Mouse (Mus musculus) c-Kit-positive CD71-positive TER-119-negative erythroid progenitor cells, embryonic 14.5 days (primary cell): ENCODE results near the gene Kcnip1.

ENCODE experiments used
- DNase-seq: peaks from one replicate; pipeline ENCODE4 v3.0.0-alpha.2; 2013; ENCODE audit warnings: low read depth

Gene Kcnip1

DNA sequence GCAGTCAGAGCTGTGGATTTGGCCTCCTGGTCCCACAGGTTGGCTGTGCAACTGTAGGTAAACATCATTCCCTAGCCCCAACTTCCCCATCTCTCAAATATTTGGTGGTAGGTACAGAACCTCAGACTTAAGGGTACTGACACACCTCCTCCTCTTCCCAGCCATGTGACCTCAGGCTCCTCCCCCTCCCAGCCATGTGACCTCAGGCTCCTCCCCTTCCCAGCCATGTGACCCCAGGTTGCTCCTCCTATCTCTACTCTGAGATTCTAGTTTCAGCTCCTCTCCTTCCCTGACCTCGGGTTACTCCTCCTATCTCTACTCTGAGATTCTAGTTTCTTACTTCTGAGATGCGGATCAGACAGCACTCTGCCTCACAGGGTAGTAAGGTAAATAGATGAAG lies 163.2 kb downstream of the Kcnip1 start:
- no peak for DNase-seq

DNA sequence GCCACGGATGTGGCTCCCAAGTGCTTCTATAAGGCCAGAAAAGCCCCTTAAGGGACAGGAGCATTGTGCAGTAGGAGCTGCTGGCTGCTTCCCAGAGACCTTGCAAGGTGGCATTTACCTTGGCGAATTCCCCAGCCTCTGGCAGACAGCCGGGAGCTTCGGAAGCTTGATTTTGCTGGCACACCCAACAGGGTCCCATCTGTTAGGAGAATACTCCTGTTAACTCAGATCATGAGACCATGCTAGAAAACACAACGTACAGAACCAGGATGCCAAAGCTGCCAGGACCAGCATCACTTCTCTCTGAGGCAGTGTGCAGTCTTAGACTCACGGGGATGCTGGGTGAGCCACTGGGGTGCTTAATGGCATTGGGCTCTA lies 165.1 kb downstream of the Kcnip1 start:
- no peak for DNase-seq

DNA sequence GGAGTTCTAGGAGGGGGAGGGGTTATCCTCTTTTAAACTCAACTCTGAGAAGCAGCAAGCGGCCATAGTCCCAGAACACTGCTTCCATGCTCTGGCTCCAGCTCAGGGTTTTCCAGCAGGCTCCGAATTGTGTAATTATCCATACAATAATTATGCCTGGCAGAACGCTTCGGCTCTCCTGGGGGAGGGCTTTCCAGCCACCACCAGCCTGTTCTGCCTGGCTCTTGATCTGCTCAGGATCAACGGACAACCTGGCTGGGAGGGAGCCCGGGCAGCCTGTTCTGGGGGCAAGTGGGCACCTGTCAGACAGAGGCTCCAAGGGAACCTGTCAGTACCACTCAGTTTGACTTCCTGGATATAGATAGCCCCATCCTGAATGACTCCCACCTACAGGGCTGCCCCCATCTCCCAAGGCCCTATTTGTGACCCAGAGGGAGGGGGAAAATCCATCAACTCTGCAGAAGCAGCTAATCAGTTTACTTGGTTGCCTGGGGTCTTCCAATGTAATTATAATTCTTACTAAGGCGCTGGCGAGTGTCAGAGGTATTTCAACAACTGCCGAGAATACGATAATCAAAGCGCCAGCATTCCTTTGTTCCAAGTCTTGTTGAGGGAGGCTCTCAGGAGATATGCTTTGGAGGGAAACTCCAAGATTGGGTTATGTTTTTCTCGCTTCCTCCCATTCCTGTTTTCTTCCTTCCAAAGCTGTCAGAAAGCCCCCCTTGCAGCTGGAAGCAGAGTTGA lies 165.7 kb downstream of the Kcnip1 start:
- DNase-seq = no peak

DNA sequence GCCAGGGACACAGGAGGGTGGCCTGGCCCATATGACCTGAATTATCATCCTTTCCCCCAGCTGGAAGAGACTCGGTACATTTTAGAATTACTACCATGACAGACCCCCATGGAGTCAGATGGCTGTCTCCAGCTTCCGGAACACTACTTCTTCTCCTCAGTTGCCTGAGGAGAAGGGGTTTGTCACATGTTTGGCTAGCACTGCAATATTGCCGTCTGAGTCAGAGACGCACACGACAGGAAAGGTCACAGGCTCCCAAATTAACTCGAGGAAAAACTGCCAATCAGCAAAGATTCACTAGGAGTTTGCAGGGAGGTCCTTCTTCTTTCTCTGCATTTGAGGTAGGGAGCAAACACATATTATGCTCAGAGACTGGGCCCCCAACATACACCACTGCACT lies 168.2 kb downstream of the Kcnip1 start:
- DNase-seq = no peak

DNA sequence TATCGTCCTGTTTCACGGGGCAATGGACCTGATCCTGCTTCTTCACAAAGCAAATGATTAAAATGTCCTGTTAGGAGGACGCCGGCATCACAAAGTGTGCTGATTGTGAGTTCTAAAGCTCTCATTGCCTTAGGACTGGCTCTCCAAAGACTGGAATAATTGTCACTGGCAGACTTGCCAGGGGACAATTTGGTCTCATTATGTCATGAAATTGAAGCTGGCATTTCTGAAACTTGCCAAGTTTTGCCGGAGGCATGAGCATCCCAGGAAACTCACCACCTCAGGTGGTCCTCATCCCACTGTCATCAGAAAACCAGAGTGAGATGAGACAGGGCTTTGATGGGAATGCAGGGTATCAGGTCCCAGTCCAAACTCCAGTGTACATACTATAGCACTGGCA lies 171.6 kb downstream of the Kcnip1 start:
- DNase-seq = no peak

DNA sequence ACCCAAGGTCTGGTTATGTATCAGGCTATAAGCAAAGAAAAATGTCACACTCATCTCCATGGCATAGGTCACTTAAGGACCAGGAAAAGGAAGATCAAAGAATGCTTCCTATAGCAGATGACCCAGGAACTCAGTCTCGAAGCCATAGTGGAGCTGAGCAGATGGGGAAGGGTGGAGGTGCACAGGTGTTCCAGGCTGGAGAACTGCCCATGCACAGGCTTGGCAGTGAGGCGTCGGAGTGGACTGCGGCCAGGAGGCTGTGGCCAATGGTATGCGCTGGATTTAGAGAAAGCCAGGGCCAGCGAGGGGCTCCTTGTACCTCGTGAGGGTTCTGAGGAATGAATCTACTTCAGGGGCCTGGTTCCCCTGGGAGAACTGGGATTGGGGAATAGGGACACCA lies 172.1 kb downstream of the Kcnip1 start:
- no peak for DNase-seq

DNA sequence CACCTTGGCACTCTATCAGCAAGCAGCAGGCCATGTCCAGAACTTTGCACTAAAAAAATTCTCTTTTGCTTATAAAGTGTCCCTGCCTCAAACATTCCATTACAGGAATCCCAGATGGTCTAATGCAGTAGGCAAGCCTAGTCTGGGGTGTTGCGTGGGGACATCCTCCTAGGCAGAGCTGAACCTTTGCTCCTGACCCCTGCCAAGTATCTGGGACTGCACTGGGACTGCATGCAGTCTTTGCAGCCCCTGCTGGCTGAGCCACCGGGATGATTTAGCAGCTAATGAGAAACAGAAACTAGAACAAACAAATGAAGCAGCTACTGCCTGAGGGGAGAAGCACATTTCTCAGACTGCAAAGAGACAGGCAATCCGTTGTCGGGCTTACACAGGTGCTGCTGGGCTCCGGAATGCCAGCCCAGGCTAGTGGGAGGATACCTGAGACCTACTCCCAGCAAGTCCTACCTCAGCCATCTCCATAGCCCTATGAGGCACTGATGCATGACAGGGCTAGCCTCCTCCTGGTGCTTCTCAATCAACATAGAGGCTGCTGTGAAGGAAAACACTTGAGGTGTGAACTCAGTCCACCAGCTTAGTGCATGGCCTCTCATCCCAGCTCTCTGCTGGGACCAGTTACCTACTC lies 174.0 kb downstream of the Kcnip1 start:
- DNase-seq = no peak

DNA sequence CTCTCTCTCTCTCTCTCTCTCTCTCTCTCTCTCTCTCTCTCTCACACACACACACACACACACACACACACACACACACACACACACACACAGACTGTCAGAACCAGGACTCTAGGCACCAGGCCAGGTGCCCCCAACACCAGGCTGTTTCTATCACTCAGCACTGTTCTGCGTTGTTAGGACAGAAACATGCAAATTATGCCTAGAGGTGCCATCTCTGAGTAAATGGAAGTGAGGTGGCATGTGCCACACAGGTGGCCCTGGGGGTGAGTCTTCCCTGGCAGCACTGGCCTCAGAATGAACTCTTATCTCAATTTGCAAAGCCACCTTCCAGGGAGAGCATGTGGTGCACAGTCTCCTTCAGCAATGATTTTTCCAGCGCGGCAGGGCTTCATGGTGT lies 176.9 kb downstream of the Kcnip1 start:
- DNase-seq = no peak

DNA sequence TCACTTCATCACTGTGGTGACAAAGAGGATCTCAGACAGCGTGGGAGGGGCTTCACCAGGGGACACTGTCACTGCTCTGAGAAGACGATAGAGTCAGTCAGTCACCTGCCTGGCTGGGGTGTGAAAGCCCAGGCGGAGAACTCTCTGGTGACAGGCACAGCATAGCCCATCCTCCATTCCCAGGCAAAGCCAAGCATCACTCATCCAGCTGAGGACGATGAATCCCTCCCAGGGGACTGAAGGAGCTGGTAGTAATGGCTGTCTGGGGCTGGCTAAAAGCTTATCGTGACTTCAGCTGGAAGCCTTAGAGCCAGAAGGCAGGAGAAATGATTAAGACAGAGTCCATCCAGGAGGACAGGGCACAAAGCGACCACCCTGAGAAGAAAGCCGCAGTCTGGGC lies 182.8 kb downstream of the Kcnip1 start:
- no peak for DNase-seq

DNA sequence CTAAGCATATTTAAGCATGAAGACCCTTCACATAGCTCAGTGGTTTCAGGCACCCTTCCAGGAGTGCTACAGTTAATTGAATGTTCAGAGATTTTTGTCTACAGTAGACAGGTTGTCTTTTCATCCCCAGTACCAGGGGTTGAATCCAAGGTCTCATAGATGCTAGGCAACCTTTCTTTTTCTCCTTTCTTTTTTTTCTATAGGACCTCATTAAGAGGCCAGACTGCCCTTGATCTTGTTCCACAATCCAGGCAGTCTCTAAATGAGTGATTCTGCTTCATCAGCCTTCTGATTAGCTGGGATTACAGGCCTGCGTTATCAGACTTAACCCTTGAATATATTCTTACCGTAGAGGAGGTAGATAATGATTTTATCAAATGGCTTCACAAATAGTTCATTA lies 189.9 kb downstream of the Kcnip1 start:
- no peak for DNase-seq

DNA sequence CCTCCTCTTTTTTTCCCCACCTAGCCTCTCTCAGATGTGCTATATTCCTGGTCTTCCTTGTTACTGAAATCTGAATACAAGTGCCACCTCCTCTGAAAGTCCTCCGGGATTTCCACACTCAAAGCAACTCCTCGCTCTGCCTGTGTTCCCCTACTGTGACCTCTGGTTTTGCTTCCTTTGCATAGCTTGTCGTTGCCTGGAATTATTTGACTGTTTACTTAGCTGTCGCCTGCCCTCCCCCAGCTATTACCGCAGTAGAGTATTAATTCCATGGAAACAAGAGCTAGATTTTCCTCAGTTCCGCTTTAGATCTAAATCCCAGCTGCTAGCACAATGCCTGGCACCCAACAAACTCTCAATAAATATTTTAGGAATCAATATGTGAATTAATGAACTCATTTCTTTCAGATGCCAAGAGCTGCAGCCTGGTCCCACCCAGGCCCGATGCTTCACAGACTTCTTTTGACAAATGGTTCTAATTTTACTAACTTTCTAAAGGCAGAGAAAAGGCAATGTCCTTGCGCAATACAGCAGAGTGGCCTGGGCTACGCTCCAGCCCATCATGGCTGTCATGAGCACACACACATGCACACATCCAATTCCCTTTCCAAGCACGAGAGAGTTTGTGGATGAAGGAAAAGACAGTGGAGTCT lies 192.4 kb downstream of the Kcnip1 start:
- DNase-seq = no peak

DNA sequence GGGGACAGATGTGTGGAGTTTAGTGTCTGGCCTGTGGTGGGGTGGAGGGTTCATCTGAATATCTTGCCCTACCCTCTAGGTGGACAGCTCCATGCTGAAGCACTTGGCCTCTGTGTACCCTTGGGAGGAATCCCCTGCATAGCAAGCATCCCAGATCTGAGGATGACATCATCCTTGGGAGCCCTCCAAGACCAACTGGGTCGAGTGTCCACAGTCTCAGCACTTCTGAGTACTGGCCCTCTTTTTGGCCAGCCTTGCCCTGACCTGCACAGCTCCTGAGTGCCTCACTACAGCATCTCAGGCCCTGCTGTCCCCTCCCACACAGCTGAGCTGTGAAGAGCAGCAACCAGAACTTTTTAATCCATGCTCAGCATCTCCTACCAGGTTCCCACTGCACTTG lies 193.0 kb downstream of the Kcnip1 start:
- no peak for DNase-seq

DNA sequence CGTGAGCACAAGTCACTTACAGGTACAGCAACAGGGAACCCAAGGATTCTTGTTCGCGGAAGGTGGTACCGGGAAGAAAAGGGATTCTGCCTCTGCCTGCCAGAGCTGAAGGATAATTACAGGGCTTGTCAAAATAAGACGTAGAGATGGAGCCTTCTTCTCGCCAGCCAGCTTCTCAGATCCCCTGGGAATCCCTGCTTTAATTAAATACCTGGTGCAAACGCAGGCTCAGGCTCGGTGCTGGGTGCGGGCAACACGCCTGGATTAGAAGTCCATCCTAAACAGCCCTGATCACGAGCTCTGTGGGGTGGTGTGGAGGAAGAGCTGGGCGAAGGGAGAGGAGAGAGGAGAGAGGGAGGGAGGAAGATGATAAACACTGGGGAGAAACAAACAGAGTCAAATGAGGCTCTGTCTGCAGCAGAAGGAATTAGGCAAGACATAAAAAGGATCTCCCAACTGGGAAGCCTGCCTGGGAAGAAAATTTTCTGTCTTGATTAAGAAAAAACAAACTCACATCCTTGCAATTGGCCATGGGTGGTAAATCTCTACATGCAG lies 194.8 kb downstream of the Kcnip1 start:
- DNase-seq = no peak

DNA sequence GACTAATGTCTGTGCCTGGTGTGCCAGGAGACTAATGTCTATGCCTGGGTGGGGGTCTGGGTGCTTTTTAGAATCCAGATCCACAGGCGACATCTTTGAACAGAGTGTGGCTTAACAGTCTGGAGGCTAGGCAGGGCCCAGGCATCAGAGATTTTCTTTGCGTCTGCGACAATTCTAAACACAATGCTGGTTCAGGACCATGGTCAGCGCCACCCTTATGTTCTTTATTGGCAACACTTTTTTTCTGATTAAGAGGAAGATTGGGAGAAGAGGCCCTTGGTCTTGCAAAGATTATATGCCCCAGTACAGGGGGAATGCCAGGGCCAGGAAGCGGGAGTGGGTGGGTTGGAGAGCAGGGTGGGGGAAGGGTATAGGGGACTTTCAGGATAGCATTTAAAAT lies 205.6 kb downstream of the Kcnip1 start:
- DNase-seq = peak; percentile 9

DNA sequence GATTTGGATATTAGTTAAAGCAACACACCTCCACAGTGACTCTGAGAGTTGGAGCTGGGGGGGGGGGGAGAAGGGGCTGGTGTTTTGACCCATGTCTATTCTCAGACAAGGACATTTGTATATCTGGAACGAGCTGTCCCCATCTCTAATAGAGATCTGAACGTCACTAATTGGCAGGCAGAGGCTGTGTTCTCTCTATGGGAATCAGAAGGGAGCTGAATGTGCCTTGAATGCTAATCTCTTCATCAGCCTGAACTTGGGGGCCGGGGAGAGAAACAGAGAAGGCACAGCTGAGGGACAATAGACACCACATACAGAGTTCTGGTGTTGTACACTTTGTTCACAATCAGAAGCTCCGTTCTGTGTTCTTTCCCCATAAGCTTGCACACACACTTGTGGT lies 206.4 kb downstream of the Kcnip1 start:
- no peak for DNase-seq

DNA sequence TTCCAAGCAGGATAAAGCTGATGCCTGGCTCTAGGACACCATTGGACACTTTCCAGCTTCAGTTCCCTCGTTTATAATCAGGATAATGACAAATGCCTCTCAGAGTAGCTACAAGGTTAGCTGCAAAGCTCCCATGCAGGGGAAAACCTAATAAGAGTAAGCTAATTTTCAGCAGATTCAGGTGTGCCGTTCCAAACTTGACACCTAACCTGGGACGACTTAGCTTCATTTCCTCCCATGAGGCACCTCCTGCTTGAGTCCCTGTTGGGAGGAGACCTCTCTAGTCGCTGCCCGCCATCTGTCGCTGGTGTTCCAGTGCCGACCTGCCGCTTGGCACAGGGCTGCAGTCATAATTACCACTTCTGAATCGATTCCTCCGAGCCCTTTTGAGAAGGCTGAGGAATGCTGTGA lies 211.4 kb downstream of the Kcnip1 start:
- DNase-seq = no peak

DNA sequence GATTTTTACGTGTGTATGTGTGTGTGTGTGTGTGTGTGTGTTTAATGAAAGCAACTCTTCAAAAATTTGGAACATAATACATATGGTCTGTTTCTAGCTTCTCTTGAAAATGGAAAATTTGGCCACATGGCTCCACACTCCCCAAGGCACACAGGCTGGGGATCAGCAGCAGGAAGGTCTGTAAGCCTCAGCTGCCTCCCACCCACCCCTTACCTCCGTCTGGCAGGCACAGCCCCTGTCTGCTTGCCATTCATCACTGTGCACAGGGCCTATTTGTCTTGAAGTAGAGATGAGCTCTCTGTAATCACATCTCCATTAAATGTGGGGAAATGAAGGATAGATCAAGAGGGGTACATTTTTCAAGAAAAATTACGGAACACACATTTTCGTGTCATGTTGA lies 212.7 kb downstream of the Kcnip1 start:
- no peak for DNase-seq

DNA sequence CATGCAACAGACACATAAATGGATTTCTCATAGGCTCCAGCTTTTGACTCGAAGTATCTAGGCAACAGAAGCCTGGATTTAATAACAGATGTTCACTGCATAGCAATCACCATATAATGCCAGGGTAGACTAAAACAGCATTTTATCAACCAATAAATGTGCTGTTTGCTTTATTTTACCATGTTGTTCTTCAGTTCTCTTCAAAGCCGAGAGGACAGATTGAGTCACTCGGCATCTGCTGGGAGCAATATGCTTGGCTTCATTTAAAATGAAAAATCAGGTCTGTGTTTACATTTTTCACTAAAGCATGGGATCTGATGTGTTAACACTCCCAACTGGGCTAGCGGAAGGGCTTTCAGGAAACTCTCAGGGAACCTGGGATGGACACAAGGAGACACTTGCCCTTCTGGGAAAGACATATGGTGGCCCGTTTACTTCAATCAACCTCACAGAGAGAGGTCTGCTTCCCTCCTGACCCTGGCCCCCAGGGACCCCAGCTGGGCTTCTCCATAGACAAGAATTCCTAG lies 220.3 kb downstream of the Kcnip1 start:
- DNase-seq = no peak

DNA sequence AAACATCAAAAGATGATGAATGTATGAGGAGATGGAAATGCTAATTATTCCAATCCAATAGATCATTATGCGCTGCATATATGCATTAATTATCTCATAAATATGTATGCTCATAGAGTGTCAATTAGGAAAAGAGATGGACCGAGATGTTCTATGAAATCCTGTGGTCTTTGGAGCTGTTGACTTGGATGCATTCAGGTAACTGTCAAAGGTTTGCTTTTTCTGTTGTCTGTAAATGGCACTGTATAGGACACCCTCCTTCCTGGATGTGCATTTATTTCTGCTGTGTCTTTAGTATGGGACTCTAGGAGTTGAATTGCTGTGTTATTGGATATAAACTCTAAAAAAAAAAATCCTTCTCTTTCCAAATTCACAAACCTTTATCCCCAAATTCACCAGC lies 220.9 kb downstream of the Kcnip1 start:
- no peak for DNase-seq

DNA sequence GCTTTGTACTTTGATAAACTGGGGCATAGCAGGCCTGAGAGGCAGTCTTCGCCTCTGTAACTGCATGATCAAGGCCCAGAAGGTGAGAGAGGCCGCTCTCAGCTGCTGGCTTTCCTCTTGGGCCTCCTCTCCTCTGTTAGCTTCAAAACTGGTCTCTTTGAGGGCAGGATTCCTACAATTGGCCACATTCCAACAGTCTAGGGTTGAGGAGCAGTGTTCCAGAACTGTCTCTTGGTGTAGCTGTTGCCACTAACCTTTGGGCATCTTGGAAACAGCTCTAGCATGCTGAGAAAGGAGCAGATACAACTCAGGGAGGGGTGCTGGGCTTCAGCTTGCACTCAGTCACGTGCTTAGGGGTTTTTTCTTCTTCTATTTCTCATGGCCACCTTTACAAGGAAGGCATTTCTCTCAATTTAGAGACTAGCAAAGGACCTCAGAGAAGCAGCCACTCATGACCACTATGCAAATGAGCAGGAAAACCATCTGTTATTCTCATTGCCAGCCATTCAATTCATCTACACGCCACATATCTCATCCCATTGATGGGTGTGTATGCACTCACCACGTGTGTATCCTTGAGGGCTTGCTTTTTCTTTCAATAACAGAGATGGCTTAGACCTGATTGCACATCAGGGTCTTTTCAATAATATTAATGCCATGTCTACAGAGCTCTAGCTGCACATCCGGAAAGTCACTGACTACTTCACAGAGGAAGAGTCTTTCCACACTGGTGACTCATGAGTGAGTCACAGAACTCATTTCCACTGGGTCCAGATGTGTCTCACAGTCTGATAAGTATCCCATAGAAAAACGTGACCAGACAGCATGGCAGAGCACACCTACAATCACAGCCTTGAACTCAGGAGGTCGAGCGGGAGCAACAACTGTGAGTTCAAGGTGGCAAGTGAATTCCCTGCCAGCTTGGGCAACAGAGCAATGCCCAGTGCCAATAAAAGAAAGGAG lies 225.7 kb downstream of the Kcnip1 start:
- DNase-seq = no peak

DNA sequence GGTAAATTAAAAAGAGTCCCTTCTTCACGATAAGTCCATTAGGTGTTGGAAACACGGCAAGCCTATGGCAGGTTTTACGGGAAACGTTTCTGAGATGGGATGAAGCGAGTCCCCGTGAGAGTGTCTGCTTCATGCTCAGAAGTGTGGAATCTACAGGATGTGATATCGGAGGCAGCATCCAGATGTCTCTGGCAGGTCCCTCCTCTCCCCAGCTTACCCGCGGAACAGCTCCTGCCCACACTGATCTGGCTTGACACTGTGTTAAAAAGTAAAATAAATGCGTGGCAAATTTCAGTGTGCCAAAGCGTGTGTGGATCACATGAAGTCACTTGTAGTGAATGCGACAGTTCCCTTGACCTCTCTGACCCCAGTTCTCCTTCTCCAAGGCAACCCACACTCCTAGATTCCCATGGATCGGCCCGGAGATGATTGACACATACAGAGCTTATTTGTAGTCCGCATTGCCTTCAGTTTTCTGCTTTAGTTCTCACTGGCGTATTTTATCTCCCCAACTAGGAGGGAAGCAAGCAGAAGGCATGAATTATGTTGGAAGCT lies 231.7 kb downstream of the Kcnip1 start:
- DNase-seq = no peak

DNA sequence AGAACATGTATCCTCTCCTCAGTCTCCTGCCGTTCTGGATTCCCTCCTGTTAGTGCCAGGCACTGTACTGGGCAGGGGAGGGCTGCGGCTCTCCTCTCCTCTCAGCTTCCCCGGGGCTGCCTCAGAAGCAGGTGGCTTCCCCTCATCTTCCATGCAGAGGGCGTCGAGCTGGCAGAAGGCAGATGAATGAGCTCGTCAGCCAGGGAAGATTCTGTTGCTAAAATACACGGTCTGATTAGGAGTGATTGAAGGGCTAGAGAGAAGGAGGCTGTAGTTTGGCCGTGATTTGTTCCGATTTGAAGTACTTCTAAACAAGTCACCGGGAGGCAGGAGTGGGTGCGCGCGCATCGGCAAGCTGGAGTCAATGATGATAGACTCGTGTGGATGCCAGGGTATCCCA lies 236.3 kb downstream of the Kcnip1 start:
- DNase-seq = no peak
